Mouse (Mus musculus): Measurements from ENCODE around the gene Proser1. TPM values are rescaled to one million over a fixed set of nuclear protein-coding genes. Genes with fewer than 3 reads are reported as not detected.
A peak's percentile ranks its signal among the peaks of the same experiment; 100 is the strongest.

The Proser1 gene
- polyA plus RNA-seq, 1 experiment from 2014 or later = 24.8 TPM

DNA sequence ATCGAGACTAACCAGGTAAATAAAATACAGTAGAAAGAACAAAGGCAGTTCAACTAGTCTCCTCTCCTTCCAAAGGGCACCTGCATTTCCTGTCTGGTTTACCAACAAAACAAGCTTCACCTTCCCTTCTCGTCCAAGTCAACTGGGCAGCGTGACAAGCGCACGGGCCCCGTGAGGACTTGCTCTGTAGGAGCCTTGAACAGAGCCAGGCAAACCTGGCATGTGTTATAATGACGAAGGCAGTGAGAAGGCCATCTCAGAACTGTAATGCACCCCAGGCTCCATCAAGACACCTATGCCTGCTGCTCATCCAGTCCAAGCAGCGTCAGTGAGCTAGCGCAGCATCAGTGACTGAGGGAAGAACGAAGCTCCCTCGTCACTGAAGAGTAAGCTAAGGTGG, 12.8 kb upstream of the Proser1 start:
- H3K4me3 ChIP-seq (replicated peaks) = no peak overlapping the region
- H3K36me3 ChIP-seq = peaks cover 70% of the 10 kb centered on the region
- no peak for ATAC-seq (replicated peaks; ENCODE audit: low FRiP score)
- H3K9ac ChIP-seq = no peak overlapping the region
- H3K9me3 ChIP-seq (replicated peaks) = no peaks in the 10 kb centered on the region
- H3K4me1 ChIP-seq = peaks cover 3% of the 10 kb centered on the region; the same call in 1 of the 2 replicates
- no peak overlapping the region for H3K27ac ChIP-seq
- no peak overlapping the region for H3K4me2 ChIP-seq
- H3K27me3 ChIP-seq = no peaks in the 10 kb centered on the region
- 94% methylated on average over 11 of the region's 11 CpGs for WGBS

DNA sequence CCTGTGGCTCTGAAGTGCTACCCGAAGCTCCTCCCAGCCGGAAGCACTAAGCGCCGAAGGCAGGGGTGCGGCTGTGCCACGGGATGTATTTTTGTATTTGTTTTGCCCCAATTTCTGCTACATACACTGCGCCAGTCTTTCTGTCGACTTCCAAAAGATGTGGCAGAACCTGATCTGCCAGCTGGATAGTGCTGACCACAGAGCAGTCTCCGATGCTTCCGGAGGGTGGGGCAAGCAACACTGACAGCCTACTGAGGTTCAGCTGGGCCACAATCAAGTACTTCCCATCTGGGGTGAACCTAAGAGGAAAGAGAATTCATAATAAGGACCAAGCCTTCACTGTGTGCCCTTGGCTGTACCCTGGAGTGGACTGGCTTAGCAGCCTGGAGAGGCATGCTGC, 11.1 kb upstream of the Proser1 start:
- H3K36me3 ChIP-seq = peaks cover 85% of the 10 kb centered on the region
- no peaks in the 10 kb centered on the region for H3K9me3 ChIP-seq (replicated peaks)
- no peak overlapping the region for H3K4me2 ChIP-seq
- WGBS = 90% methylated on average over 10 of the region's 10 CpGs
- H3K4me3 ChIP-seq (replicated peaks) = no peak overlapping the region
- no peak for ATAC-seq (replicated peaks; ENCODE audit: low FRiP score)
- H3K9ac ChIP-seq = no peak overlapping the region
- peaks cover 3% of the 10 kb centered on the region; the same call in 1 of the 2 replicates for H3K4me1 ChIP-seq
- H3K27ac ChIP-seq = no peak overlapping the region
- no peaks in the 10 kb centered on the region for H3K27me3 ChIP-seq

DNA sequence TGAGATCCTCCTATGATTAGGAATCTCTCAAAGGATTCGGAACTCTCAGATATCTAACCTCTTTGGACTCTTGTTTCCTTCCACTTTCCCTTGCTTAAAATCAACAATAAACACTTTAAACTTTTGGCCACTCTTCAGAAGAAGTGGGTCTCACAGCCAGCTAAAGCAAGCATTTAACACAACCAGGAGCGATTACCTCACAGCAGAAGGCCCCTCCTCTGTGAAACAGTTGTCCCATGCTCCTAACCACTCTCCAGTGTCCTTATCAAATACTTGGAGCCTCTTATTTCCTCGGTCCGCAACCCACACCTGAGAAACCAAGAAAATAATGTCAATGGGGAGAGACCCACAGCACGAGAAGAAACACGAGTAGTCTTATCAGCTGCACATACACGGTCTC, 10.1 kb upstream of the Proser1 start:
- Histone ChIP-seq H3K9ac (no peak overlapping the region), H3K4me1 (no peaks in the 10 kb centered on the region), H3K36me3 (peaks cover 93% of the 10 kb centered on the region), H3K4me3 (replicated peaks) (no peak overlapping the region), H3K4me2 (no peak overlapping the region), H3K27me3 (no peaks in the 10 kb centered on the region), H3K27ac (no peak overlapping the region), H3K9me3 (replicated peaks) (no peaks in the 10 kb centered on the region)
- no peak for ATAC-seq (replicated peaks; ENCODE audit: low FRiP score)
- WGBS = 93% methylated on average over 7 of the region's 7 CpGs

DNA sequence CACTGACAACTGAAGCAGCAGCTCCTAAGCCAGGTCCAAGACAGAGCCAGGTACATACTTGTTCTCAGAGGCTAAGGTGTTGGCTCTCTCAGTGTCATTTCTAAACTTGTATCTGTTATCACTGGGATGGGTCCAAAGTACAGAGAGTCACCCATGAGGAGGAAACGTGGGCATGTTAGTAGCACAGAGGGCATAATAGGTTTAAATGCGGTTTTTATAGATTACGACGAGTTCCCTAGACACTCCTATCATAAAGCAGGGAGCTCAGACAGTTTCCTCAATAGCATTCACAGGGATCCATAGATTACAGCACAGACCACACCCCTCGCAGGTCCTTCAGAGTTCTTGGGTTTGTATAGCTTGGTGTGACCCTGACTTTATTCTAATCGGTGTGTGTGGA, 9.5 kb upstream of the Proser1 start:
- WGBS = 91% methylated on average over 6 of the region's 6 CpGs
- Histone ChIP-seq H3K4me3 (replicated peaks) (no peak overlapping the region), H3K4me2 (no peak overlapping the region), H3K36me3 (peaks cover 97% of the 10 kb centered on the region), H3K9ac (no peak overlapping the region), H3K27me3 (no peaks in the 10 kb centered on the region), H3K4me1 (no peaks in the 10 kb centered on the region), H3K9me3 (replicated peaks) (no peaks in the 10 kb centered on the region), H3K27ac (no peak overlapping the region)
- ATAC-seq (replicated peaks; ENCODE audit: low FRiP score) = no peak

DNA sequence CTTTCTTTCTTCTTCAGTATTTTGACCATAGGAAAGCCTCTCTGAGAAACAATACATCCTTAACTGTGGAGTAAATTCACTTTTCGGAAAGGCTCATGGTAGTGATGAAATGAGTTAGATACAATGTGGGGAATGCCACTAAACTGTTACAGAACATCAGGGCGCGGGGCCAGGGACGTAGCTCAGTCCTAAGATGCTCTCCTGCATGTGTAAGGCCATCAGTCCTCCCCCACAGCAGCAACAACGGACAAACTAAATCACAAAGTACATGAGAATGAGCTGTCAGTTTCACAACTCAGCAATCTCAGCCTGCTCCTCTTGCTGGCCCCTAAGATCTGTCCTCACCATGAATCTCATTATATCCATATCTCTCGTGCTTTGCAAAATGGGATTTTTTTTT, 8.9 kb upstream of the Proser1 start:
- ATAC-seq (replicated peaks; ENCODE audit: low FRiP score) = no peak
- H3K4me2 ChIP-seq = no peak overlapping the region
- H3K9me3 ChIP-seq (replicated peaks) = no peaks in the 10 kb centered on the region
- H3K27ac ChIP-seq = no peak overlapping the region
- WGBS = 80% methylated on average over 6 of the region's 6 CpGs
- peaks cover 98% of the 10 kb centered on the region for H3K36me3 ChIP-seq
- H3K27me3 ChIP-seq = no peaks in the 10 kb centered on the region
- H3K4me3 ChIP-seq (replicated peaks) = no peak overlapping the region
- no peaks in the 10 kb centered on the region for H3K4me1 ChIP-seq
- no peak overlapping the region for H3K9ac ChIP-seq

DNA sequence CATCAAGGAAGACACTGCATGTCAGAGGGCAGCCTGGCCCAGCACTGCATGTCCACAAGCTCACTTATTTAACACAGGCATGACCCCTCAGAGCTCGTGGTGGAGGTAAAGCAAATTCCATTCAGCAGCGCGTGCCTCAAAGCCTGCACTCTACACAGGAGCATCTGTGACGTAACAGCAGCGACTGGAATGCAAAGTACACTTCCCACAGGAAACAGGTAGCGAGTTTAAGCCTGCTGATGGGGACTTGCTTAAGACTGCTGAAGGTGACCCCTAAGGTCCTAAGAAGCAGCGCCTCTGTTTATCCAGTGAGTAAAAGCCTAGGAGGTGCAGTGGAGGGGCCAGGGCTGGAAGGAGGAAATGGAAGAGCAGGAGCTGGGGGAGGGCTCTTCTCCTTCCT, 8.5 kb upstream of the Proser1 start:
- no peaks in the 10 kb centered on the region for H3K9me3 ChIP-seq (replicated peaks)
- H3K4me3 ChIP-seq (replicated peaks) = no peak overlapping the region
- no peak overlapping the region for H3K9ac ChIP-seq
- H3K4me1 ChIP-seq = no peaks in the 10 kb centered on the region
- H3K27me3 ChIP-seq = no peaks in the 10 kb centered on the region
- no peak for ATAC-seq (replicated peaks; ENCODE audit: low FRiP score)
- no peak overlapping the region for H3K4me2 ChIP-seq
- H3K27ac ChIP-seq = no peak overlapping the region
- H3K36me3 ChIP-seq = peaks cover 95% of the 10 kb centered on the region
- WGBS = 78% methylated on average over 7 of the region's 7 CpGs

DNA sequence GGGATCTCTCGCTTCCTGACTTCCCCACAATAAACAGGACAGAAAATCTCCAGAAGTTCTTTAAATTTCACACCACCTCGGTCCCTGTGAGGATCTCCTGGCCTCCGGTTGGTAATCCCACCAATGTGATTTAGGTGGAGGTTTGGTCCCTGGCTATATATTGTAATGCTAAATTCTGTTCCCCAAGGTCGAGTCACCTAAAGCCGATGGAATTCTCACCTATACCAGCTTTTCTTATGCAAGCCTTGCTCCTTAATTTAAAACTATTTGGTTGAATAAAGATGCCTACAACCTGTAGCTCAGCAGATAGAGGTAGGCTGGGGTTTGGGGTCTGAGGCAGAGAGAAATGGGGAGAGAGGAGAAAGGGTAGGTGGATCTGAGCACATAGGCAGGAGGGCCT, 5.7 kb upstream of the Proser1 start:
- Histone ChIP-seq H3K9ac (no peak overlapping the region), H3K9me3 (replicated peaks) (no peaks in the 10 kb centered on the region), H3K4me2 (no peak overlapping the region), H3K4me1 (peaks cover 18% of the 10 kb centered on the region), H3K36me3 (peaks cover 82% of the 10 kb centered on the region), H3K27me3 (no peaks in the 10 kb centered on the region), H3K4me3 (replicated peaks) (no peak overlapping the region), H3K27ac (no peak overlapping the region)
- no peak for ATAC-seq (replicated peaks; ENCODE audit: low FRiP score)
- WGBS = 70% methylated on average over 5 of the region's 5 CpGs

DNA sequence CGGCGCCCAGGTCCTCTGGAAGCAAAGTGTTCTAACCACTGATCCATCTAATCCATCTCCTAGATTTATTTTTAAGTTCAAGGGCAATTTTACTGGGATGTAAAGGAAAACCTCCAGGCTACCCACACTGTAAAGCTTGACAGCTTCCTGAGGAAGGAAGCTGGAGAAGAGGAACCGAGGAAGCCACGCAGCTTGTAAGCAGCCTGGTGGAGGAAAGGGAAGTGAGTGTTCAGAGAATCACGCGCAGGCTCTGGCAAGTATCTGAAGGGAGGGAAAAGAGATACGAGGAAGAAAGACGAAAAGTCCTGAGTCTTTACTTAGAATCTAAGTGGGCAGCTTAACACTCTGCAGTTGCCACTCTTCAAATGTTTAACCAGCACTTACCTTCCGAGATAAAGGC, 3.4 kb upstream of the Proser1 start:
- 83% methylated on average over 9 of the region's 9 CpGs for WGBS
- 0 out of 2 replicates have a peak overlapping the region, but pooled peaks have one; percentile 15 for H3K27ac ChIP-seq
- peaks cover 22% of the 10 kb centered on the region for H3K4me1 ChIP-seq
- ATAC-seq (replicated peaks; ENCODE audit: low FRiP score) = no peak
- no peaks in the 10 kb centered on the region for H3K9me3 ChIP-seq (replicated peaks)
- no peaks in the 10 kb centered on the region for H3K27me3 ChIP-seq
- H3K4me2 ChIP-seq = no peak overlapping the region
- H3K9ac ChIP-seq = no peak overlapping the region
- peaks cover 59% of the 10 kb centered on the region for H3K36me3 ChIP-seq
- H3K4me3 ChIP-seq (replicated peaks) = no peak overlapping the region

- peaks cover 45% of the 10 kb centered on the region for H3K4me1 ChIP-seq
- 4% methylated on average over 9 of the region's 9 CpGs for WGBS
- peak overlapping the region; percentile 96 for H3K4me3 ChIP-seq (replicated peaks)
- peaks cover 34% of the 10 kb centered on the region for H3K36me3 ChIP-seq
- no peaks in the 10 kb centered on the region for H3K27me3 ChIP-seq
- H3K9me3 ChIP-seq (replicated peaks) = no peaks in the 10 kb centered on the region
- H3K4me2 ChIP-seq = peak overlapping the region; percentile 77
- peak overlapping the region; percentile 93 for H3K27ac ChIP-seq
- peak overlapping the region; percentile 93 for H3K9ac ChIP-seq
- no peak for ATAC-seq (replicated peaks; ENCODE audit: low FRiP score)
These were observed 793 bp upstream of the Proser1 start for GRCm38 (mm10) chr3:53462701-53463045.

DNA sequence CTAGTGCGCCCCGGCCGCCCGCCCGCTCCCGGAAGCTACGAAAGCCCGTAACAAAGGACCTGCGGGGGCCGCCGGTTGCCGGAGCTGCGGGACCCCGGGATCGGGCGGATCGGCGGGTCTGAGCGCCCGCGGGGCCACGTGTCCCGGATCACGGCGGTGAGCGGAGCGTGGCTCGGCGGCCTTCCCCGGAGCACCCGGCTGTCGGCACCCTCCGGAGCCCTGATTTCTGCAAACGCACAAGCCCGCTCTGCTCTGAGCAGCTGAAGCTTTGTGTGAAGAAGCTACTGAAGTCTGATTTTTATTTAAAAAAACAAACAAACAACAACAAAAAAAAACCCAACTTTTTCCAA, 274 bp downstream of the Proser1 start:
- H3K9ac ChIP-seq = peak overlapping the region; percentile 93
- peak overlapping the region; percentile 93 for H3K27ac ChIP-seq
- H3K4me2 ChIP-seq = peak overlapping the region; percentile 77
- peak; percentile 60 for ATAC-seq (replicated peaks; ENCODE audit: low FRiP score)
- H3K4me3 ChIP-seq (replicated peaks) = peak overlapping the region; percentile 96
- under 1% methylated on average over 35 of the region's 35 CpGs for WGBS
- H3K9me3 ChIP-seq (replicated peaks) = no peaks in the 10 kb centered on the region
- no peaks in the 10 kb centered on the region for H3K27me3 ChIP-seq
- H3K36me3 ChIP-seq = peaks cover 27% of the 10 kb centered on the region
- peaks cover 50% of the 10 kb centered on the region for H3K4me1 ChIP-seq

DNA sequence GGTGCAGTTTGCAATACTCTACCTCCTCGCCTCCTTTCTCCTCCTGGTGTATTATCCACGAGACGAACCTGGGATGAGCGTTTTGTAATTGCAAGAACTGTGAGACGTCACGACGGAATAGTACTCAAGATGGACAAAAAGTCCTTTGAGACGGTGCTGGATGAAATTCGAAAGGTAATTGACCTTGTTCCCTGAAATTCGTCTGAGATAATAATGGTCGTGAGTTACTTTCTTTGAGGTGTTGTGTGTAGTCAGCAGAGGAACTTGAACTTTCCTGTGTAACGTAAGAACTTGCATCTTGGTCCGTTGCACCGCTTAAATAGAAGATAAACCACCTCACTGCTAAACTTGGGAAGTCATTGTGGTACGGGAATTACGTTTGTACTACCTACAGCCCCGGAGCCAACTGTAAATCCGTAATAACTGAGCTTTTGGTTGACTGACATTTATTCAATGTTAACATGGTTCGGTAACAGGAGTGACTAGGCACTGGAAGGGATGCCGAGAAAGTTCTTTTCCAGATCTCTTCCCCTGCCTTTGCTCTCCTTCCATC, 756 bp downstream of the Proser1 start:
- H3K4me1 ChIP-seq = peaks cover 50% of the 10 kb centered on the region
- ATAC-seq (replicated peaks; ENCODE audit: low FRiP score) = no peak
- H3K36me3 ChIP-seq = peaks cover 27% of the 10 kb centered on the region
- H3K4me2 ChIP-seq = peak overlapping the region; percentile 77
- H3K4me3 ChIP-seq (replicated peaks) = peak overlapping the region; percentile 96
- H3K27me3 ChIP-seq = no peaks in the 10 kb centered on the region
- H3K9me3 ChIP-seq (replicated peaks) = no peaks in the 10 kb centered on the region
- peak overlapping the region; percentile 93 for H3K9ac ChIP-seq
- 0 out of 2 replicates have a peak overlapping the region, but pooled peaks have one; percentile 93 for H3K27ac ChIP-seq
- WGBS = under 1% methylated on average over 20 of the region's 20 CpGs

- H3K4me1 ChIP-seq = peaks cover 50% of the 10 kb centered on the region
- H3K4me3 ChIP-seq (replicated peaks) = peak overlapping the region; percentile 96
- H3K36me3 ChIP-seq = peaks cover 30% of the 10 kb centered on the region
- no peak overlapping the region for H3K9ac ChIP-seq
- H3K27ac ChIP-seq = no peak overlapping the region
- no peak for ATAC-seq (replicated peaks; ENCODE audit: low FRiP score)
- H3K9me3 ChIP-seq (replicated peaks) = no peaks in the 10 kb centered on the region
- no peaks in the 10 kb centered on the region for H3K27me3 ChIP-seq
- 30% methylated on average over 6 of the region's 6 CpGs for WGBS
- H3K4me2 ChIP-seq = peak overlapping the region; percentile 77
These were observed 1.9 kb downstream of the Proser1 start for GRCm38 (mm10) chr3:53465330-53465729.

DNA sequence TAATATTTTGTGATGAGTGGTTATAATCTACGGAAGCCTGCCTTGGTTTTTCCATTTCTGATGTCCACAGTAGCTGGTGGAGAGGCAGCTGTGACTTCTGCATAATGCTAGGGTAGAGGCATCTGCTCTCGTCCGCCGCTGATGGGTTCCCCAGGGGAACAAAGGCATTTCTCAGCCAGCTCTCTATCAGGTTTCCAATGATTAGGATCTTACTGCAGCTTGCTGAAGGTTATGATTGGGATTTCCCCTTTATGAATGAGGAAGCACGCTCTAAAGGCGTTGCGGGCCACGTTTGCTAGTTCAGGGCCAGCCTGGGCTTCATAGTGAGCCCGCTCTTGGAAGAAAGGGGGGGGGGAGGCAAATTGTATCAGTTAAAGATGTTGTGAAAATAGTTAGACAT, 3.0 kb downstream of the Proser1 start:
- H3K4me3 ChIP-seq (replicated peaks) = no peak overlapping the region
- H3K9me3 ChIP-seq (replicated peaks) = no peaks in the 10 kb centered on the region
- H3K27me3 ChIP-seq = no peaks in the 10 kb centered on the region
- no peak overlapping the region for H3K9ac ChIP-seq
- ATAC-seq (replicated peaks; ENCODE audit: low FRiP score) = no peak
- H3K27ac ChIP-seq = no peak overlapping the region
- H3K4me1 ChIP-seq = peaks cover 41% of the 10 kb centered on the region
- H3K36me3 ChIP-seq = peaks cover 32% of the 10 kb centered on the region
- H3K4me2 ChIP-seq = peak overlapping the region; percentile 77; the same call in 1 of the 2 replicates
- 81% methylated on average over 9 of the region's 9 CpGs for WGBS

All from kidney, embryonic 15.5 days (tissue).